Mouse (Mus musculus): ENCODE data around the gene Esyt3. TPM values are rescaled to one million over a fixed set of nuclear protein-coding genes. Genes with fewer than 3 reads are reported as not detected.

The Esyt3 gene
- 0.04 and 0.08 TPM in 2 replicates for polyA plus RNA-seq (2016; fragmentation: Nextera tagmentation; extraction: Ambion mirVana)

DNA sequence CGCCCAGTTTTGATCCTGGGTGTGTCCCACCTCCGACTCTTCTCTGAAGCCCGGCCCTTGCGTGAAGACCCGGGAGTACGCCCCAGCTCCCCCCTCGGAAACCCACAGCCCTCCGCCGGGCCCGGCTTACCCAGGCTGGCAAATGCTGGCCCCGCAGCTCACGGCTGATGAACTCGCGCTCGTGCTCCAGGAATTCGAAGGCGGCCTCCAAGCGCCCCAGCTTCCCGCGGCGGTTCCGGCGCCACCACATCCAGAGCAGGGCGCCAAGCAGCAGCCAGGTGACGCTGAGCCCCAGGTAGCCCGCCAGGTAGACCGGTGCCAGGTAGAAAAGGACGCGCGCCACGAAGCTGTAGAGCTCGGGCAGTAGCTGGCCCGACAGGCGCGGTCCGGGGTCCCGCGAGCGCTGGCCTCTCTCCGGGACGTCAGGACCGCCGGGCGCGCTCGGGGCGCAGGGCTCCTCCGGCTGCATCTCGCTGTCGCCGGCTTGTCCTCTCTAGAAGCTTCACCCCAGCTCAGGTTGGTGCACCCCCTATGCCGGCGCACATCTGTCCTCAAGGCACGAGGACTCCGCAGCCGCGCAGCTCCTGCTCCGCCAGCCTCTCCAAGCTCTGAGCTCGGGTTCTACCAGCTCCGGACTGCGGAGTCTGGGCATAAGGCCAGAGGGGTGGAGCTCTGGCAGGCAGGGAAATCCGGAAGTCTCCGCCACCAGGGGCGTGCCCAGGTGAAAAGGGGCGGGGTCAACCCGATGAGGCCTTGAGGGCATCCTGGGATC is at the start of gene Esyt3:
Esyt3 (minus strand) TSS at position 637 of the 772 bp plus-strand sequence.
- no peak within 1 kb of the TSS for H3K9ac ChIP-seq
- ATAC-seq, result peak; percentile 42

GRCm38 (mm10) chr9:99401288-99401974 is 43.1 kb upstream of the Esyt3 start:
- Histone ChIP-seq H3K27me3 (replicated peaks) (no peaks in the 10 kb centered on the region), H3K36me3 (no peaks in the 10 kb centered on the region), H3K4me3 (no peak overlapping the region), H3K27ac (no peak overlapping the region), H3K9ac (no peak overlapping the region), H3K4me1 (no peaks in the 10 kb centered on the region), H3K9me3 (replicated peaks) (no peaks in the 10 kb centered on the region), H3K4me2 (no peak overlapping the region)
- WGBS (ENCODE audit: insufficient replicate concordance), result 69% methylated on average over 9 of the region's 9 CpGs
- no peak for ATAC-seq

More for the DNA sequence above, at the start of gene Esyt3:
- Histone ChIP-seq H3K36me3 (no peaks in the 10 kb centered on the region), H3K27me3 (replicated peaks) (peaks cover 92% of the 10 kb centered on the region), H3K27ac (no peak within 1 kb of the TSS), H3K4me1 (peaks cover 4% of the 10 kb centered on the region; the same call in 1 of the 2 replicates), H3K4me2 (peak within 1 kb of the TSS; percentile 66), H3K4me3 (peak within 1 kb of the TSS; percentile 41), H3K9me3 (replicated peaks) (no peaks in the 10 kb centered on the region)
- WGBS (ENCODE audit: insufficient replicate concordance), result 2% methylated on average over 66 of the region's 66 CpGs

- Histone ChIP-seq H3K4me2 (no peak overlapping the region), H3K9ac (no peak overlapping the region), H3K27ac (no peak overlapping the region), H3K9me3 (replicated peaks) (no peaks in the 10 kb centered on the region), H3K36me3 (no peaks in the 10 kb centered on the region), H3K27me3 (replicated peaks) (no peaks in the 10 kb centered on the region), H3K4me3 (no peak overlapping the region), H3K4me1 (no peaks in the 10 kb centered on the region)
- ATAC-seq, result no peak
- WGBS (ENCODE audit: insufficient replicate concordance), result 64% methylated on average over 6 of the region's 6 CpGs
Measured at GRCm38 (mm10) chr9:99400781-99401180, 42.4 kb upstream of the Esyt3 start.

DNA sequence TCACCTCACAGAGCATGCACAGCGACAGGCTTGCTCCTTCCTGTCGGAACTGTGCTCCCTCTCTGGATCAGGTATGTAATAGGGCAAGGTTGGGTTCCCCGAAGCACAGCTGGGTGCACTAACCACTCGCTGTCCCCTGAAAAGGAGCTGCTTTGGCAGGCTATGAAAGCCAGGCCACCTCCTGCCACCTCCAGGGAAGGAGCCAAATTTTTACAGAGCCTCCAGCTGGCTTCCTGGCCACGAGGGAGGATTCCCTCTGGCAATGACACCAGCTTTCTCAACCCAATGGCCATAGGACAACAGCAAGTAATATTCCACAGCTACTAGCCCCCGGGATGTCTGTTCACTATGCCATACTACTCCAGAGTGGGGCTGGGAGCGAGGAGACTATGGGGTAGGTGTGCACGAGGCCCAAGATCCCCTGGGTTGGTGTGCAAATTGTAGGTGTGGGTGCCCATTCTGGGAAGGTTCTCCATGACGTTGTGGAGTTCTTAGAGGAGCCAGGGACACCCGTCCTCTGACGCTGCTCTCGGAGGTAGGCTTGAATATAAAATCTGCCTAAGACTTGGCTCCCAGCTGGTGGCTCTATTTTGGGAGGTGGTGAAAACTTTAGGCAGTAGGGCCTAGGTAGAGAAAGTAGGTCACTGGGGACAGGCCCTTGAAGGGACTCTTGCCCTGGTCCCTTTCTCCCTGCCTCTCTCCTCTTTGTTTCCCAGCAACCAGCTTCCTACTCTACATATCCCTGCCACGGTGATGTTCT is 38.9 kb upstream of the Esyt3 start:
- Histone ChIP-seq H3K9ac (no peak overlapping the region), H3K27me3 (replicated peaks) (no peaks in the 10 kb centered on the region), H3K27ac (no peak overlapping the region), H3K9me3 (replicated peaks) (no peaks in the 10 kb centered on the region), H3K4me1 (no peaks in the 10 kb centered on the region), H3K4me3 (no peak overlapping the region), H3K36me3 (peaks cover 7% of the 10 kb centered on the region; the same call in 1 of the 2 replicates), H3K4me2 (no peak overlapping the region)
- no peak for ATAC-seq
- 66% methylated on average over 13 of the region's 13 CpGs for WGBS (ENCODE audit: insufficient replicate concordance)

DNA sequence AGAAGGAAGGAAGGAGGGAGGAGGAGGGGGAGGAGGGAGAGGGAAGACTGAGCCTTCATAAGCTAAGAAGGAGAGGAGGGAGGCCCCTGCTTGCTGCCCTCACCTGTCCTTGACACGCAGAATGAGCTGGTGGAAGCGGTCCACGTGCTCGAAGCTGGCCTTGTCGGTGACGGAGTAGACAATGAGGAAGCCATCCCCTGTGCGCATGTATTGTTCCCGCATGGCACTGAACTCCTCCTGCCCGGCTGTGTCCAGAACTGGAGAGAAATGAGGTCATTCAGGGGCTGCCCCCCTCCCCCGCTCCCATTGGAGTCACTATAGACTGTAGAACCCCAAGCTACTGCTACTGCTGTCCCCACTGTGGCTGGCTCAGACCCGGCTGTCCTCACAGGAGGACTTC is 36.0 kb upstream of the Esyt3 start:
- no peak overlapping the region for H3K27ac ChIP-seq
- H3K36me3 ChIP-seq, result peaks cover 7% of the 10 kb centered on the region; the same call in 1 of the 2 replicates
- 73% methylated on average over 11 of the region's 11 CpGs for WGBS (ENCODE audit: insufficient replicate concordance)
- no peak overlapping the region for H3K4me3 ChIP-seq
- ATAC-seq, result no peak
- H3K4me1 ChIP-seq, result peaks cover 4% of the 10 kb centered on the region; the same call in 1 of the 2 replicates
- no peak overlapping the region for H3K9ac ChIP-seq
- H3K27me3 ChIP-seq (replicated peaks), result no peaks in the 10 kb centered on the region
- no peaks in the 10 kb centered on the region for H3K9me3 ChIP-seq (replicated peaks)
- H3K4me2 ChIP-seq, result no peak overlapping the region

GRCm38 (mm10) chr9:99393146-99393545 is 34.8 kb upstream of the Esyt3 start:
- H3K9ac ChIP-seq, result no peak overlapping the region
- H3K4me3 ChIP-seq, result no peak overlapping the region
- no peak for ATAC-seq
- WGBS (ENCODE audit: insufficient replicate concordance), result 81% methylated on average over 8 of the region's 8 CpGs
- no peak overlapping the region for H3K4me2 ChIP-seq
- H3K27ac ChIP-seq, result no peak overlapping the region
- H3K4me1 ChIP-seq, result peaks cover 6% of the 10 kb centered on the region; the same call in 1 of the 2 replicates
- H3K9me3 ChIP-seq (replicated peaks), result no peaks in the 10 kb centered on the region
- H3K27me3 ChIP-seq (replicated peaks), result no peaks in the 10 kb centered on the region
- H3K36me3 ChIP-seq, result peaks cover 7% of the 10 kb centered on the region; the same call in 1 of the 2 replicates

GRCm38 (mm10) chr9:99391557-99391956 is 33.2 kb upstream of the Esyt3 start:
- 0 out of 2 replicates have a peak, but pooled peaks cover 4% of the 10 kb centered on the region for H3K27me3 ChIP-seq (replicated peaks)
- peaks cover 7% of the 10 kb centered on the region; the same call in 1 of the 2 replicates for H3K36me3 ChIP-seq
- 0 out of 2 replicates have a peak overlapping the region, but pooled peaks have one; percentile 25 for H3K27ac ChIP-seq
- H3K4me3 ChIP-seq, result no peak overlapping the region
- no peak overlapping the region for H3K4me2 ChIP-seq
- H3K9me3 ChIP-seq (replicated peaks), result no peaks in the 10 kb centered on the region
- peaks cover 6% of the 10 kb centered on the region; the same call in 1 of the 2 replicates for H3K4me1 ChIP-seq
- 78% methylated on average over 10 of the region's 10 CpGs for WGBS (ENCODE audit: insufficient replicate concordance)
- H3K9ac ChIP-seq, result no peak overlapping the region
- no peak for ATAC-seq

DNA sequence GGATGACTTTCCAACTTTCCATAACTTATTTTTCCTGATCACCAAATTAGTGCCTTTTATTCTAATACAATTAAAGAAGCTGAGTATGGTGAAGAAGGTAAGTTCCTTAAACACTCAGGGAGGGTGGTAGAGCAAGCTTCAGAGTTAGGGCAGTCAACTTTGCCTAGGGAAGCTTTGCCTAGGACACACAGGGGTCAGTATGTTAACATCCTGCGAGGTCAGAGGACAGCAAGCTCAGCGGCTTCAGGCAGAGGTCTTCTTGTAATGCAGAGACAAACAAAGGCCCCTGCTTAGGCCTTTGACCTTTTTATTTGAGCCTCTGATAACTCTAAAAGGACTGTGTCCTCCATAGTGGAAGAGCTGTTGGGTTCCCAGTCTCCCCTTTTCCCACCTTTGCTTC is 32.4 kb upstream of the Esyt3 start:
- H3K4me1 ChIP-seq, result peaks cover 6% of the 10 kb centered on the region; the same call in 1 of the 2 replicates
- no peak overlapping the region for H3K4me3 ChIP-seq
- H3K27ac ChIP-seq, result peak overlapping the region; percentile 25; the same call in 1 of the 2 replicates
- WGBS (ENCODE audit: insufficient replicate concordance), result 57% methylated on average over 2 of the region's 2 CpGs
- ATAC-seq, result peak; percentile 8; the same call in 1 of the 2 replicates
- peaks cover 7% of the 10 kb centered on the region; the same call in 1 of the 2 replicates for H3K36me3 ChIP-seq
- H3K27me3 ChIP-seq (replicated peaks), result peaks cover 11% of the 10 kb centered on the region; the same call in 1 of the 2 replicates
- no peak overlapping the region for H3K4me2 ChIP-seq
- no peak overlapping the region for H3K9ac ChIP-seq
- H3K9me3 ChIP-seq (replicated peaks), result no peaks in the 10 kb centered on the region

DNA sequence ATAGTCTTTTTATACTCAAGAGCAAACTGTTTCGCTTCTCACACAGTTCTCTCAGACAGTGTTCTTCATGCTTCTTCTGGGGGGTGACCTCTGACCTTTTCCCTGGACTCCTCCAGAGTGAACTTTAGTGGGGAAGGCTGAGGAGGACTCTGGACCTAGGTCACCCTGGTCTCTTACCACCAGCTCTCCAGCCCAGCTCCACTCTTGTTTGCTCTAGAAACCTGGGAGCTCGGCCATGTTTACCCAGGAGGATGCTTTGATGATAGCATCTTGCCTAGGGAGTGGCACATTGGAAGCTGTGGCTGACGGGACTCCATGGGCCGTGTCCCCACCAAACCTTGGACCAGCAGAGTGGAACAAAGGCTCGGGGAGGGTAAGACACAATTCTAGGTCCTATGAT is 31.8 kb upstream of the Esyt3 start:
- ATAC-seq, result peak; percentile 28; the same call in 1 of the 2 replicates
- peaks cover 12% of the 10 kb centered on the region; the same call in 1 of the 2 replicates for H3K27me3 ChIP-seq (replicated peaks)

DNA sequence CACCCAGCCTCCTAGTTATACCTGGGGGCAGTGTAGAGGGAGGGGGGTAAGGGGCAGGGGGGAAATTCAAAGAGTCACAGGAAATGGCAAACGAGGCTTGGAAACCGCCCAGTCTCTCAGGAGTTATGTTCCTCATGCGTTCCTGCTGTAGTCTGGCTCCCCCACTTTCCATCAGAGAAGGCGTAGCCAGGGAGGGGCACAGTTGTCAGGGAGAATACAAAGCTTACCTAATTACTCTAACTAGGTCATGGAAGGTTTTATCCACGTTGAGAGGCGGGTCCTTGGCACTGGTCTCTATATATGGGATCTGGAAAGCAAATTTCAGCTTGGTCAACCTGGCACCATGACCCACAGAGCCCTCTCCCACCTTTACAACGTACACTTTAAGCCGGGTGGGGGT is 31.1 kb upstream of the Esyt3 start:
- H3K4me1 ChIP-seq, result peaks cover 6% of the 10 kb centered on the region; the same call in 1 of the 2 replicates
- H3K36me3 ChIP-seq, result peaks cover 7% of the 10 kb centered on the region; the same call in 1 of the 2 replicates
- H3K27me3 ChIP-seq (replicated peaks), result peaks cover 12% of the 10 kb centered on the region; the same call in 1 of the 2 replicates
- H3K9ac ChIP-seq, result no peak overlapping the region
- WGBS (ENCODE audit: insufficient replicate concordance), result 63% methylated on average over 8 of the region's 8 CpGs
- no peaks in the 10 kb centered on the region for H3K9me3 ChIP-seq (replicated peaks)
- no peak overlapping the region for H3K27ac ChIP-seq
- no peak for ATAC-seq
- H3K4me3 ChIP-seq, result no peak overlapping the region
- H3K4me2 ChIP-seq, result no peak overlapping the region

More for the DNA sequence above, 31.8 kb upstream of the Esyt3 start:
- H3K36me3 ChIP-seq, result peaks cover 7% of the 10 kb centered on the region; the same call in 1 of the 2 replicates
- no peak overlapping the region for H3K9ac ChIP-seq
- no peak overlapping the region for H3K4me2 ChIP-seq
- H3K9me3 ChIP-seq (replicated peaks), result no peaks in the 10 kb centered on the region
- WGBS (ENCODE audit: insufficient replicate concordance), result 45% methylated on average over 5 of the region's 5 CpGs
- H3K4me3 ChIP-seq, result no peak overlapping the region
- H3K27ac ChIP-seq, result no peak overlapping the region
- H3K4me1 ChIP-seq, result peaks cover 6% of the 10 kb centered on the region; the same call in 1 of the 2 replicates

- H3K9ac ChIP-seq, result no peak overlapping the region
- no peak overlapping the region for H3K4me3 ChIP-seq
- ATAC-seq, result no peak
- 62% methylated on average over 9 of the region's 9 CpGs for WGBS (ENCODE audit: insufficient replicate concordance)
- H3K36me3 ChIP-seq, result peaks cover 7% of the 10 kb centered on the region; the same call in 1 of the 2 replicates
- H3K4me2 ChIP-seq, result no peak overlapping the region
- peaks cover 12% of the 10 kb centered on the region; the same call in 1 of the 2 replicates for H3K27me3 ChIP-seq (replicated peaks)
- no peak overlapping the region for H3K27ac ChIP-seq
- H3K9me3 ChIP-seq (replicated peaks), result no peaks in the 10 kb centered on the region
- peaks cover 6% of the 10 kb centered on the region; the same call in 1 of the 2 replicates for H3K4me1 ChIP-seq
Measured at GRCm38 (mm10) chr9:99388856-99389255, 30.5 kb upstream of the Esyt3 start.
